ENCODE assay signal across 15 mouse cellular contexts in genomic region chr13:44212936-44213335, GRCm38 (mm10).
DNase-seq lines count a peak whose midpoint lies in the region; ATAC-seq and TF ChIP-seq lines count a peak whose summit lies in the region.
"Had no signal": no experiment of that assay in that cellular context is flagged by ENCODE, and none has a peak within 500 bp of the region (broad histone marks: within the 10 kb centered on the region; RNA-seq: fewer than 3 reads in every experiment).

No protein-coding gene starts in this region.

- ATAC-seq in cerebellum, adult (ENCODE audit: insufficient number of reproducible peaks, low FRiP score, low TSS enrichment) = no peak
- ATAC-seq in hindbrain, postnatal 0 days = 0 out of 2 replicates have a peak, but pooled peaks have one; percentile 49
- ATAC-seq in hindbrain, embryonic 16.5 days = no peak
- ATAC-seq in forebrain, embryonic 16.5 days = peak; percentile 72
- no peak for ATAC-seq in megakaryocyte progenitor cell, adult 5-6 weeks (replicated peaks; ENCODE audit: poor library complexity)
- ATAC-seq: inflammation-experienced regulatory T-cells, adult 6 months; midbrain, embryonic 15.5 days had no signal

- no peak overlapping the region for H3K4me3 ChIP-seq in hindbrain, postnatal 0 days (ENCODE audit: low read length)
- no peak overlapping the region for H3K4me3 ChIP-seq in hindbrain, embryonic 16.5 days (ENCODE audit: low read length)
- H3K4me3 ChIP-seq in cerebellum, adult 2 months (replicated peaks; ENCODE audit: insufficient read depth, low read depth, low read length) = no peak overlapping the region
- H3K4me3 ChIP-seq in forebrain, embryonic 16.5 days (replicated peaks; ENCODE audit: low read length) = no peak overlapping the region
- H3K4me3 ChIP-seq: erythroblast, embryonic 14.5 days; limb, embryonic 12.5 days; midbrain, embryonic 15.5 days had no signal

- WGBS in hindbrain, postnatal 0 days = 32% methylated on average over 11 of the region's 11 CpGs
- WGBS in hindbrain, embryonic 16.5 days = 28% methylated on average over 11 of the region's 11 CpGs
- 17% methylated on average over 11 of the region's 11 CpGs for WGBS in cerebellum, adult 2 months
- 39% methylated on average over 11 of the region's 11 CpGs for WGBS in forebrain, embryonic 16.5 days

- no peak for TF ChIP-seq CTCF in hindbrain, postnatal 0 days (IDR thresholded peaks at IDR 0.05; ENCODE audit: low read depth)
- no peak for TF ChIP-seq CTCF in cerebellum, adult 2 months (IDR thresholded peaks at IDR 0.05; ENCODE audit: borderline replicate concordance, insufficient read depth, low read depth, low read length)

- no peaks in the 10 kb centered on the region for H3K27me3 ChIP-seq in hindbrain, postnatal 0 days (ENCODE audit: insufficient read depth, low read length)
- no peaks in the 10 kb centered on the region; the same call in 1 of the 2 replicates for H3K27me3 ChIP-seq in hindbrain, embryonic 16.5 days (replicated peaks; ENCODE audit: control insufficient read depth, insufficient read depth, low read length)
- no peaks in the 10 kb centered on the region for H3K27me3 ChIP-seq in cerebellum, adult 2 months (ENCODE audit: control insufficient read depth, insufficient read depth, low read length)
- no peaks in the 10 kb centered on the region; the same call in 1 of the 2 replicates for H3K27me3 ChIP-seq in forebrain, embryonic 16.5 days (replicated peaks; ENCODE audit: control insufficient read depth, insufficient read depth, low read length)

- H3K4me1 ChIP-seq in hindbrain, postnatal 0 days (ENCODE audit: insufficient read depth, low read length) = no peaks in the 10 kb centered on the region
- peaks cover 13% of the 10 kb centered on the region for H3K4me1 ChIP-seq in hindbrain, embryonic 16.5 days (ENCODE audit: control insufficient read depth, insufficient read depth, low read depth, low read length)
- H3K4me1 ChIP-seq in cerebellum, adult 2 months (ENCODE audit: control insufficient read depth, insufficient read depth, low read length) = peaks cover 3% of the 10 kb centered on the region; the same call in 1 of the 2 replicates
- 0 out of 2 replicates have a peak, but pooled peaks cover 10% of the 10 kb centered on the region for H3K4me1 ChIP-seq in forebrain, embryonic 16.5 days (replicated peaks; ENCODE audit: control insufficient read depth, insufficient read depth, low read length)

- H3K27ac ChIP-seq in hindbrain, postnatal 0 days = peak overlapping the region; percentile 32; the same call in 1 of the 2 replicates
- H3K27ac ChIP-seq in hindbrain, embryonic 16.5 days (ENCODE audit: low read depth, low read length) = no peak overlapping the region
- no peak overlapping the region for H3K27ac ChIP-seq in cerebellum, adult 2 months (ENCODE audit: insufficient read depth, low read length)
- H3K27ac ChIP-seq in forebrain, embryonic 16.5 days (ENCODE audit: low read length) = peak overlapping the region; percentile 35
- H3K27ac ChIP-seq: limb, embryonic 12.5 days; midbrain, embryonic 15.5 days had no signal

- no peak overlapping the region for H3K4me2 ChIP-seq in hindbrain, postnatal 0 days (ENCODE audit: low read depth, low read length)
- H3K4me2 ChIP-seq in hindbrain, embryonic 16.5 days (ENCODE audit: low read length) = no peak overlapping the region
- no peak overlapping the region for H3K4me2 ChIP-seq in forebrain, embryonic 16.5 days (ENCODE audit: low read length)
- H3K4me2 ChIP-seq: limb, embryonic 12.5 days; midbrain, embryonic 15.5 days had no signal

- no peak for TF ChIP-seq POLR2A in cerebellum, adult 2 months (IDR thresholded peaks at IDR 0.05; ENCODE audit: borderline replicate concordance, insufficient read depth, low read length)

- no peaks in the 10 kb centered on the region for H3K36me3 ChIP-seq in hindbrain, postnatal 0 days (ENCODE audit: insufficient read depth, low read length)
- H3K36me3 ChIP-seq in hindbrain, embryonic 16.5 days (ENCODE audit: control insufficient read depth, insufficient read depth, low read length) = no peaks in the 10 kb centered on the region
- H3K36me3 ChIP-seq in forebrain, embryonic 16.5 days (ENCODE audit: control insufficient read depth, insufficient read depth) = no peaks in the 10 kb centered on the region
- H3K36me3 ChIP-seq: limb, embryonic 12.5 days; midbrain, embryonic 15.5 days had no signal

- DNase-seq in cerebellum, adult 11 months = peak; percentile 51
- DNase-seq in hindbrain, postnatal 0 days (ENCODE audit: low spot score) = peak; percentile 71
- peak; percentile 51 to 65 for DNase-seq in cerebellum, adult 2 months
- no peak for DNase-seq in frontal cortex, postnatal 25 days (ENCODE audit: low spot score in 2 of 2)
- DNase-seq: gastrocnemius, postnatal 14 days; kidney, postnatal 10 days; lung, postnatal 36 days had no signal

- no peaks in the 10 kb centered on the region for H3K9me3 ChIP-seq in hindbrain, postnatal 0 days (ENCODE audit: low read length)
- no peaks in the 10 kb centered on the region for H3K9me3 ChIP-seq in hindbrain, embryonic 16.5 days (ENCODE audit: control insufficient read depth, low read length)
- no peaks in the 10 kb centered on the region for H3K9me3 ChIP-seq in forebrain, embryonic 16.5 days (ENCODE audit: control insufficient read depth, low read length)
- H3K9me3 ChIP-seq: limb, embryonic 12.5 days; midbrain, embryonic 15.5 days had no signal

- no peak overlapping the region for H3K9ac ChIP-seq in hindbrain, postnatal 0 days (replicated peaks; ENCODE audit: low read length)
- H3K9ac ChIP-seq in hindbrain, embryonic 16.5 days (ENCODE audit: low read depth, low read length) = no peak overlapping the region
- no peak overlapping the region for H3K9ac ChIP-seq in forebrain, embryonic 16.5 days (replicated peaks; ENCODE audit: low read depth, low read length)
- H3K9ac ChIP-seq: limb, embryonic 12.5 days; midbrain, embryonic 15.5 days had no signal

Comparison
In these comparisons a context has a peak if more than half of its experiments do, and no peak if none do; other contexts are left out.
1. ATAC-seq: peak in hindbrain, postnatal 0 days (single experiment) and forebrain, embryonic 16.5 days (single experiment); none in cerebellum, adult (single experiment), hindbrain, embryonic 16.5 days (single experiment) and megakaryocyte progenitor cell, adult 5-6 weeks (single experiment).
2. H3K27ac ChIP-seq: peak in hindbrain, postnatal 0 days (single experiment) and forebrain, embryonic 16.5 days (single experiment); none in hindbrain, embryonic 16.5 days (single experiment) and cerebellum, adult 2 months (single experiment).
3. DNase-seq: peak in cerebellum, adult 11 months (single experiment), hindbrain, postnatal 0 days (single experiment) and cerebellum, adult 2 months (2 of 2); none in frontal cortex, postnatal 25 days (0 of 2).